Mouse (Mus musculus) embryonic facial prominence, embryonic 11.5 days (tissue): Measurements from ENCODE around the gene Celf2. TPM values are rescaled to one million over a fixed set of nuclear protein-coding genes. Genes with fewer than 3 reads are reported as not detected.

Source experiments
- ATAC-seq: fragments of 200-750 bp; cut with Nextera tagmentation; replicated peaks from 2 replicates; pipeline ENCODE4 v1.8.0; 2017; ENCODE audit warnings: low read depth; ENCODE audit not compliant: insufficient number of reproducible peaks, low FRiP score, low TSS enrichment
- DNase-seq: peaks from one replicate; pipeline ENCODE4 v3.0.0-alpha.2; 2015; ENCODE audit warnings: low spot score
- H3K27ac ChIP-seq: fragments of 300-500 bp; sonication (generic); replicated peaks from 2 replicates; pipeline ENCODE4 v1.5.1; 2014; ENCODE audit warnings: mild to moderate bottlenecking, low read depth, low read length, control low read depth
- H3K27me3 ChIP-seq: fragments of 300-500 bp; sonication (generic); 2 replicates; pipeline ENCODE4 v1.6.1; 2014; ENCODE audit warnings: mild to moderate bottlenecking, low read length, moderate library complexity, mixed read lengths; ENCODE audit not compliant: control insufficient read depth, insufficient read depth
- H3K36me3 ChIP-seq: fragments of 300-500 bp; sonication (generic); replicated peaks from 2 replicates; pipeline ENCODE4 v1.6.1; 2014; ENCODE audit warnings: low read depth, mild to moderate bottlenecking, low read length, moderate library complexity, mixed read lengths; ENCODE audit not compliant: control insufficient read depth, insufficient read depth
- H3K4me1 ChIP-seq: fragments of 300-500 bp; sonication (generic); 2 replicates; pipeline ENCODE4 v1.6.1; 2014; ENCODE audit warnings: low read length, mixed read lengths; ENCODE audit not compliant: control insufficient read depth, insufficient read depth
- H3K4me2 ChIP-seq: fragments of 300-500 bp; sonication (generic); 2 replicates; pipeline ENCODE4 v1.6.1; 2014; ENCODE audit warnings: low read depth, mild to moderate bottlenecking, control low read depth, low read length, moderate library complexity
- H3K4me3 ChIP-seq: fragments of 300-500 bp; sonication (generic); 2 replicates; pipeline ENCODE4 v1.5.1; 2014; ENCODE audit warnings: low read depth, low read length, control low read depth
- H3K9ac ChIP-seq: fragments of 300-500 bp; sonication (generic); replicated peaks from 2 replicates; pipeline ENCODE4 v1.6.1; 2014; ENCODE audit warnings: mild to moderate bottlenecking, control low read depth, low read length
- H3K9me3 ChIP-seq: fragments of 300-500 bp; sonication (generic); replicated peaks from 2 replicates; pipeline ENCODE4 v1.6.1; 2016; ENCODE audit warnings: mild to moderate bottlenecking, low read length, inconsistent platforms, mixed read lengths; ENCODE audit not compliant: control insufficient read depth
- WGBS: fragments of 180-500 bp; shearing (Covaris S2); extraction: QIAGEN DNeasy Blood & Tissue Kit; methylation state at CpG from one replicate; pipeline ENCODE4 v1.1.7; 2014; 5-methylcytosine and 5-hydroxymethylcytosine counted together
- polyA plus RNA-seq: library from polyadenylated mRNA; unstranded; fragments of >200 nt; fragmentation: Nextera tagmentation; extraction: Ambion mirVana; gene quantifications from 2 replicates; pipeline ENCODE4 v1.2.1, GENCODE M21; 2014

Celf2 gene
- polyA plus RNA-seq, 1 experiment from 2014 or later, result 43.2 TPM

- WGBS, result 91% methylated on average over 2 of the region's 2 CpGs
- no peaks in the 10 kb centered on the region for H3K27me3 ChIP-seq
- ATAC-seq (no peak), DNase-seq (no peak)
- no peak overlapping the region for H3K4me3 ChIP-seq
- H3K27ac ChIP-seq, result no peak overlapping the region
- H3K9ac ChIP-seq, result no peak overlapping the region
- no peaks in the 10 kb centered on the region for H3K36me3 ChIP-seq
- H3K4me1 ChIP-seq, result no peaks in the 10 kb centered on the region
- H3K4me2 ChIP-seq, result no peak overlapping the region
- no peaks in the 10 kb centered on the region for H3K9me3 ChIP-seq
Measured at GRCm38 (mm10) chr2:6770214-6770613, 739.1 kb downstream of the Celf2 start.

GRCm38 (mm10) chr2:6762381-6762780, 747.0 kb downstream of the Celf2 start:
- Histone ChIP-seq H3K9me3 (no peaks in the 10 kb centered on the region), H3K4me3 (no peak overlapping the region), H3K4me1 (no peaks in the 10 kb centered on the region), H3K27ac (no peak overlapping the region), H3K4me2 (no peak overlapping the region), H3K27me3 (no peaks in the 10 kb centered on the region), H3K36me3 (no peaks in the 10 kb centered on the region), H3K9ac (no peak overlapping the region)
- ATAC-seq, result no peak
- 78% methylated on average over 2 of the region's 2 CpGs for WGBS
- DNase-seq, result no peak

GRCm38 (mm10) chr2:6743173-6743572, 766.2 kb downstream of the Celf2 start:
- H3K36me3 ChIP-seq, result no peaks in the 10 kb centered on the region
- no peaks in the 10 kb centered on the region for H3K4me1 ChIP-seq
- DNase-seq (no peak), ATAC-seq (no peak)
- no peaks in the 10 kb centered on the region for H3K9me3 ChIP-seq
- H3K4me2 ChIP-seq, result no peak overlapping the region
- WGBS, result 84% methylated on average over 2 of the region's 2 CpGs
- H3K27ac ChIP-seq, result no peak overlapping the region
- H3K27me3 ChIP-seq, result no peaks in the 10 kb centered on the region
- no peak overlapping the region for H3K9ac ChIP-seq
- H3K4me3 ChIP-seq, result no peak overlapping the region

DNA sequence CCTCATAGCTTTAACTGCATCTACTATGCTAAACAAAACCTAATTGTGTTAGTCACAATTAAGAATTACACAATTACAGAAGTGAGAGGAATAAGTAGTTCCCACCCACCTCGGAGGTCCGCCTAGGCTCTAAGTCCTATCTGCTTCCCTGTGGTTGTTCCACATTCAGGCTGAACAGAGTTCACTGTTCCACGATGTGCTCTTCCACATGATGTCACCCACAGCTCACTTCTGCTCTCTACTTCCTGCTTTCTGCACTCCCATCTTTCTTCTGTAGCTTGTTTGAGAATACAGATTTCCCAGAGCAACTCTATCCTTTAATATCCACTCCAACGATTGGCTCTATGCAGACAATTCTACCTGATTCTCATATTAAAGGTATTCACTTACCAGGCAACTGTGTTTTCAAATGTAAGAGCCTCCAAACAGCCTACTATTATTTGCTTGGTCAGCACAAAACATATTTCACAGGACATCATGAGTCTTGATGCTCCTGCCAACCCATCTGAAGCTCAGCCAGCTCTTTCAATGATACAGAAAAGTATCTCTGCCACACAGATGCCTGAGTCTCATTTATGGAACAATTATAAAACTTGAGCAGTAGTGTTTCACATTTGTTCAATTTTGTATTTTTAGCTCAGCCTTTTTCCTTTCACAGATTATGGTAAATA, 769.2 kb downstream of the Celf2 start:
- Histone ChIP-seq H3K36me3 (no peaks in the 10 kb centered on the region), H3K9me3 (no peaks in the 10 kb centered on the region), H3K9ac (no peak overlapping the region), H3K4me3 (no peak overlapping the region), H3K4me1 (no peaks in the 10 kb centered on the region), H3K27me3 (no peaks in the 10 kb centered on the region), H3K27ac (no peak overlapping the region), H3K4me2 (no peak overlapping the region)
- 73% methylated on average over 4 of the region's 4 CpGs for WGBS
- DNase-seq (no peak), ATAC-seq (no peak)

GRCm38 (mm10) chr2:6732026-6732425, 777.3 kb downstream of the Celf2 start:
- no peak for ATAC-seq
- no peaks in the 10 kb centered on the region for H3K4me1 ChIP-seq
- H3K36me3 ChIP-seq, result no peaks in the 10 kb centered on the region
- H3K27ac ChIP-seq, result no peak overlapping the region
- H3K9ac ChIP-seq, result no peak overlapping the region
- no peaks in the 10 kb centered on the region for H3K27me3 ChIP-seq
- H3K4me3 ChIP-seq, result no peak overlapping the region
- no peak for DNase-seq
- WGBS, result 87% methylated on average over 2 of the region's 2 CpGs
- no peak overlapping the region for H3K4me2 ChIP-seq
- H3K9me3 ChIP-seq, result no peaks in the 10 kb centered on the region

DNA sequence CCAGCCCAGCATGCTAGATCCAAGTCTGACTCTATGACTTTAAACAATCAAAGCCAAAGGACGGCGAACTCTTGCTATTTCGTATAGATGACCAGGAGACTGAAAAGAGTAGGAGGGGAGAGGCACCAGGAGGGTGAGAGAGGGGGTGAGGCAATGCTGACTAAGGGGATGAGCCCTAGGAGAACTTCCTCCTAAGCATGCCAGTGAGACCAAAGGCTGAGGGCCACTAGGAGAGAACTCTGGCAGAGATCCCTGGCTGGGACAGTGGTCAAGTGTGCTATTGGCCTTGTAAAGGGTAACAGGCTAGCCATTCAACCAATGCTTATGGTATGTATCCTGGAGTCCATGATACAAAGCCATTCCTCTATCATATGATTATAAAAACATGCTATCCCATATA, 778.5 kb downstream of the Celf2 start:
- 90% methylated on average over 3 of the region's 3 CpGs for WGBS
- no peaks in the 10 kb centered on the region for H3K36me3 ChIP-seq
- DNase-seq, result no peak
- H3K27me3 ChIP-seq, result no peaks in the 10 kb centered on the region
- no peak overlapping the region for H3K27ac ChIP-seq
- H3K9ac ChIP-seq, result no peak overlapping the region
- no peak overlapping the region for H3K4me2 ChIP-seq
- no peaks in the 10 kb centered on the region for H3K4me1 ChIP-seq
- H3K9me3 ChIP-seq, result no peaks in the 10 kb centered on the region
- no peak for ATAC-seq
- no peak overlapping the region for H3K4me3 ChIP-seq

- no peak overlapping the region for H3K4me3 ChIP-seq
- H3K4me1 ChIP-seq, result no peaks in the 10 kb centered on the region
- no peak overlapping the region for H3K27ac ChIP-seq
- 72% methylated on average over 9 of the region's 9 CpGs for WGBS
- H3K27me3 ChIP-seq, result no peaks in the 10 kb centered on the region
- H3K9ac ChIP-seq, result no peak overlapping the region
- H3K9me3 ChIP-seq, result no peaks in the 10 kb centered on the region
- no peak overlapping the region for H3K4me2 ChIP-seq
- no peak for DNase-seq
- no peaks in the 10 kb centered on the region for H3K36me3 ChIP-seq
- ATAC-seq, result no peak
Measured at GRCm38 (mm10) chr2:6729984-6730383, 779.4 kb downstream of the Celf2 start.

DNA sequence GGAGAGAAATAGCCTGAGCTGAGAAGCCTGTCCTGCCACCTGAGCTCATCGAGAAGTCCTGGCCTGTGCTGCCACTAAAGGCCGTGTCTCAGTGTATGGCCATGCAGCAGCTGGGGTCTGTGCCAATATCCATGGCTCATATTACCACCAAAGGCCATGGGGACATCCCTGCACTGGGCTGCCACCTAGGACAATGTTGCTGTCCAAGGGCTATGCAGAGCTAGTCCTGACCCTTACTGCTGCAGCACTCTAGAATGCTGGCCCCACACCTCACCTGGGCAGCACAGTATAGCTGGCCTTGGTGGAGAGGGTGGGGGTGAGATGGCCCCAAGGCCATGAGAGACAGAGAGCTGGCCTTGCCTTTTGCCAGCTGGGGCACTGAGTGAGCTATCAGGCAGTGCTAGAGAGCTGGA, 780.5 kb downstream of the Celf2 start:
- no peak overlapping the region for H3K9ac ChIP-seq
- H3K36me3 ChIP-seq, result no peaks in the 10 kb centered on the region
- DNase-seq, result no peak
- ATAC-seq, result peak; percentile 34; the same call in 1 of the 2 replicates
- no peaks in the 10 kb centered on the region for H3K9me3 ChIP-seq
- 80% methylated on average over 2 of the region's 2 CpGs for WGBS
- H3K27me3 ChIP-seq, result no peaks in the 10 kb centered on the region
- H3K4me1 ChIP-seq, result no peaks in the 10 kb centered on the region
- H3K27ac ChIP-seq, result no peak overlapping the region
- no peak overlapping the region for H3K4me3 ChIP-seq
- no peak overlapping the region for H3K4me2 ChIP-seq
